Mouse (Mus musculus) olfactory bulb, adult 2 months (tissue): ENCODE measurements at regions not wholly inside any gene's neighbourhood (a gene's known extent, or its start where the extent isn't known, plus 50 kb on each side); places are given as distances from the start of the nearest gene placed in this dataset.

Source experiments
- H3K27ac ChIP-seq: fragments of 200-500 bp; 2 replicates; pipeline ENCODE4 v1.5.1; 2012; ENCODE audit warnings: low read depth, low read length; ENCODE audit not compliant: insufficient read depth
- H3K4me1 ChIP-seq: fragments of 200-500 bp; 2 replicates; pipeline ENCODE4 v1.6.1; 2012; ENCODE audit warnings: low read length; ENCODE audit not compliant: control insufficient read depth, insufficient read depth
- H3K4me3 ChIP-seq: fragments of 200-500 bp; 2 replicates; pipeline ENCODE4 v1.5.1; 2012; ENCODE audit warnings: mild to moderate bottlenecking, low read depth, low read length, moderate library complexity; ENCODE audit not compliant: insufficient read depth
- CTCF ChIP-seq: fragments of 200-500 bp; IDR thresholded peaks from 2 replicates; pipeline ENCODE4 v1.5.1; 2012; ENCODE audit warnings: low read depth, mild to moderate bottlenecking, low read length, moderate library complexity; ENCODE audit not compliant: insufficient read depth
- POLR2A ChIP-seq: fragments of 200-500 bp; IDR thresholded peaks from 2 replicates; pipeline ENCODE4 v1.6.1; 2012; ENCODE audit warnings: mild to moderate bottlenecking, low read depth, low read length, moderate library complexity; ENCODE audit not compliant: insufficient read depth
- WGBS: fragments of 180-500 bp; shearing (Covaris S2); methylation state at CpG from one replicate; pipeline ENCODE4 v1.1.7; 2018; 5-methylcytosine and 5-hydroxymethylcytosine counted together

DNA sequence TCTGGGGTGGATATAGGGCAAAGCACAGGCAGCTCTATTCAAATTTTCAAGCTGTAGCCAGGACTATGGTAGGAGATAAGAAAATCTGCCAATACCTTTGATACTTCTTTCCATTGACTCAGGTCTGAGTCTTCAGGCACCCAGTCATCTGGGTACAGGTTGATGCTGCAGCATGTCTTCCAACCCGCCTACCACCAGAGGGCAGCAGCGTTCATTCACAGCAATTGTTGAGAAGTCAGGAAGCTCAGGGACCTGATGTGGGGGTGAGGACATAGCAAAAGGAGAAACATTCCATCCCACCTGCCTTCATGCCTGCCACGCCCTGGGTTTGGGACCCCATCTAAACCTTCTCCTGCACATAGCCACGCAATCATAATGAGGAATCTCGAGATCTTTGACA is 118.2 kb upstream of the Gm21876 start:
- H3K27ac ChIP-seq: no peak overlapping the region
- WGBS: 12% methylated on average over 5 of the region's 5 CpGs
- no peaks in the 10 kb centered on the region for H3K4me1 ChIP-seq
- H3K4me3 ChIP-seq: no peak overlapping the region
- TF ChIP-seq POLR2A (no peak), CTCF (peak; percentile 26; the same call in 1 of the 2 replicates)

DNA sequence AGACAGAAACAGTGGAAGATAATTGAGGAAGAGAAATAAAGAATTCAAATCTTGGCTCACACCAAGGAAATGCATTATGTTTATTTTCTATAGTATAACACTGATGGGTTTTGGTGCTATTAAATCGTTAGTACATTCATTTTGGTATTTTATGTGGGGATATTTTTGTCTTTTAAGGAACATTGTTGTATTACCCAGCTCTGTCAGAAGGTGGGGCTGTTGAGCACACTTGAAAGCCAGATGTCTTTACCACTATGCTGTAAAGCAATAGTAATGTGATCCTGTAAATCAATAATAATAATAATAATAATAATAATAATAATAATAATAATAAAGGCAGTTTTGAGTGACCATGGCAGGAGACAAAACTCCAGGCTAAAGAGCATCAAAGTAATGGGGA is 120.0 kb upstream of the Gm21876 start:
- Histone ChIP-seq H3K4me3 (no peak overlapping the region), H3K27ac (no peak overlapping the region), H3K4me1 (no peaks in the 10 kb centered on the region)
- WGBS: 29% methylated on average over 1 of the region's 1 CpGs
- TF ChIP-seq CTCF (no peak), POLR2A (no peak)

DNA sequence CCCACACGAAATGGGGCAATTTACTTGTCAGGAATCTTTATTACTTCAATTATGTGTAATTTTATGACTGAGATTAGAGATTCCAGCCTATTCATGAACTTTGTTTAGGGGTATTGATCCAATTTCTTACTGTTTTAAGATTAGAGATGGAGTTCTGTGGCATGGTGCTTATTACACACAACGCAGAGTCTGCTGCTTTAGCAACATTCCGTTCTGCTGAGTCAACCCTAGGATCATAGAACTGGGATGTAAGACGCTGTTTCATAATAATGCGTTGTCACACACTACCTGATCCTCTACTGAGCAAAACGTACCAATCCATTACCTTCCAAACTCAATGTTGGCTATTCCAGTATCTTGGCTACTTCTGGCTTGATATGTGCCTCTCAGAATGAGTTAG is 121.9 kb upstream of the Gm21876 start:
- 62% methylated on average over 6 of the region's 6 CpGs for WGBS
- TF ChIP-seq POLR2A: no peak
- TF ChIP-seq CTCF: no peak
- H3K4me1 ChIP-seq: no peaks in the 10 kb centered on the region
- H3K27ac ChIP-seq: no peak overlapping the region
- H3K4me3 ChIP-seq: no peak overlapping the region

DNA sequence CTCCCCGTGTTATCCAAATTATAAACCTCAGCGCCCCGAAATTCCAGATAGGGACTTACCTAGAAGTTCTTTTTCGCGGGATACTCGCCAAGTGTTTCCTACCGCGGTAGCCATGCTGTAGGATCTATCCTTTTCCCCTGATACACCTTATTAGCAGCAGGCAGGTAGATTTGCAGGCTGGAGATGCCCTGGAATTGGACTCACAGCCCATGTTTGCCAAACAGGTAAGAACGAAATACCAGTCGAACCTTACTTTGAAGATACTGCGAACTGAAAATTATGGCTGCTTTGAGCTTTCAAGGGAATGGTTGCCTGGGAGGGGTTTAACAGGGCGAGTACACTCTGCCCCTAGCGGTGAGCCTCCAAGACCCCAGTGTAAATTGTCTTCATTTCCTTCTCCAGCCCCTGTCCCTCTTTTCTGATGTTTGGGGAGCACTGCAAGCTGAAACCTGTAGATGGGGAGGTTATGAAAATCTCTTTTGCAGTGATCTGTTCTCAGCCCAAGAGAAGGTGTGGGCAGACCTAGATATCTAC is 149.8 kb upstream of the Agtr2 start:
- Histone ChIP-seq H3K4me3 (peak overlapping the region; percentile 32), H3K4me1 (no peaks in the 10 kb centered on the region), H3K27ac (no peak overlapping the region)
- TF ChIP-seq CTCF (no peak), POLR2A (no peak)
- WGBS: 30% methylated on average over 13 of the region's 13 CpGs

DNA sequence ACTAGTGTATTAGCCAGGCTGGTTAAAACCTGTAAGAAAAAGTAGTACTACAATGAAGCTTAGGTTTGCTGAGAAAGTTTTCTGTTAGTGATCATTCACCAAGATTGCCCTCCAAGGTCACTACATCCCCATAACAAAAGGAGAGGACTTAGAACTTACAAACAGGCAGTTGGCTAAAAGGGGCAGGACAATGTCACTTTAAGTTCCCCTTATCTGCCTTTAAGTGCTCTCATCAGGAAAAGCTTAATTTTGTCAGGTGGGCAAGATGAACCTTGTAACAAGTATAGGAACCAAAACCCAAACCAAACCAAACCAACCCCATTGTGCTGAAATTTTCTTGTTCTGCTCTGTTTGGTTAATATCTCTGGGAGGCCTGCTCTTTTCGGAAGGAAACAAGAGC is 139.9 kb upstream of the Agtr2 start:
- no peak overlapping the region for H3K27ac ChIP-seq
- WGBS: 78% methylated on average over 1 of the region's 1 CpGs
- no peaks in the 10 kb centered on the region for H3K4me1 ChIP-seq
- no peak for TF ChIP-seq CTCF
- no peak for TF ChIP-seq POLR2A
- no peak overlapping the region for H3K4me3 ChIP-seq

DNA sequence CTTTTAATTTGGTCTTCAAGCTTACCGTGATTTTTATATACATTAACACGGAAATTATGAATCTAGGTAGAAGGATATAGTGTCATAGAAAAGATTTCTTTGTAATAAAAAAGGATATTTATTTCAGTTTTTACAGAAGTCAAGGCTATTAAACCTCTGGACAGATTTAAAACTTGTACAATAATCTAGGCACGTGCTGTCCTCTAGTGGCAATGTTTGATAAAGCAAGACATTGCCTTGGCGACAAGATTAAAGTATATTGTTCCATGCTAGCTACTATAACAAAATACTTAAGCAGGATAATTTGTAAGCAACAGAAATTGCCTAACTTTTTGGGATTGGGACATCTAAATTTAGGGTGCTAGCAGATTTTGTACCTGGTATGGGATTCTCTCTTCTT is 133.8 kb upstream of the Agtr2 start:
- 28% methylated on average over 4 of the region's 4 CpGs for WGBS
- TF ChIP-seq POLR2A (no peak), CTCF (no peak)
- Histone ChIP-seq H3K4me3 (no peak overlapping the region), H3K27ac (no peak overlapping the region), H3K4me1 (no peaks in the 10 kb centered on the region)

DNA sequence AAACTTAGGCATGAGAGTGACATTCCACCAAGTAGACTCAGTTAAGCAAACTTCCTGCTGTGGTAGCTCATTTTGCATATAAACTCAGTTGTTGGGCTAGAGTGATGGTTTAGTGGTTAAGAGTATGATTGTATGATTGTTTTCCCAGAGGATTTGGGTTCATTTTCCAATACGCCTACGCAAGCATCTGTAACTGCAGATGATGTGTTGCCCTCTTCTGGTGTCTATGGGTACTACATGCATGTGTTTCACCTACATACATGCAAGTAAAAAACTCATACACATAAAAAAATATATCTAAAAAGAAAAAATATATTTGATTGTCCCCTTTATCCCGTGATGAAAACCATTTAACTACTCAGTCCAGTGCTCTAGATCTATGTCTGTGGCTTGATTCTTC is 132.0 kb upstream of the Agtr2 start:
- no peak overlapping the region for H3K4me3 ChIP-seq
- 37% methylated on average over 3 of the region's 3 CpGs for WGBS
- H3K4me1 ChIP-seq: no peaks in the 10 kb centered on the region
- TF ChIP-seq POLR2A (no peak), CTCF (no peak)
- no peak overlapping the region for H3K27ac ChIP-seq

DNA sequence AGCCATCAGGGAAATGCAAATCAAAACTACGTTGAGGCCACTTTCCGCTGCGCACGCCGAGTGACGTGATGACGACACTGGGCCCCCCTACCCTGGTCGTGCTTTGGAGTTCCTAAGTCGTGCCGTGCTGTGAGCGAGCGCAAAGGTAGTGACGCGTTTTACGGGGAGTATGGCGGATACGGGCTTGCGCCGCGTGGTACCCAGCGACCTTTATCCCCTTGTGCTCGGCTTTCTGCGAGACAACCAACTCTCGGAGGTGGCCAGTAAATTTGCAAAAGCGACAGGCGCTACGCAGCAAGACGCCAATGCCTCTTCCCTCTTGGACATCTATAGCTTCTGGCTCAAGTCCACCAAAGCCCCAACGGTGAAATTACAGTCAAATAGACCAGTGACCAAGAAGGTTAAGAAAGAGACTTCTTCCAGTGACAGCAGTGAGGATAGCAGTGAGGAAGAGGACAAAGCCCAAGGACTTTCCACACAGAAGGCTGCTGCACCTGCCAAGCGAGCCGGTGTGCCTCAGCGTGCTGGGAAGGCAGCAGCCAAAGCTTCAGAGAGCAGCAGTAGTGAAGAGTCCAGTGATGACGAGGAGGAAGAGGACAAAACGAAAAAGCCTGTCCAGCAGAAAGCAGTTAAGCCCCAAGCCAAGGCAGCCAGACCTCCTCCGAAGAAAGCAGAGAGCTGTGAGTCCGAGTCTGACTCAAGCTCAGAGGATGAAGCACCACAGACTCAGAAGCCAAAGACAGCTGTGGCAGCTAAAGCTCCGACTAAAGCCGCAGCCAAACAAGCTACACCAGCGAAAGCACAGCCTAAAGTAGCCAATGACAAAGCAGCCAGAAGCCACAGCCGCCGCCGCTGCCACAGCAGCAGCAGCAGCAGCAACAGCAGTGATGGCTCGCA is 123.3 kb upstream of the Agtr2 start:
- Histone ChIP-seq H3K4me1 (peaks cover 2% of the 10 kb centered on the region; the same call in 1 of the 2 replicates), H3K4me3 (peak overlapping the region; percentile 51), H3K27ac (peak overlapping the region; percentile 85)
- 18% methylated on average over 43 of the region's 43 CpGs for WGBS
- TF ChIP-seq CTCF: no peak
- no peak for TF ChIP-seq POLR2A

DNA sequence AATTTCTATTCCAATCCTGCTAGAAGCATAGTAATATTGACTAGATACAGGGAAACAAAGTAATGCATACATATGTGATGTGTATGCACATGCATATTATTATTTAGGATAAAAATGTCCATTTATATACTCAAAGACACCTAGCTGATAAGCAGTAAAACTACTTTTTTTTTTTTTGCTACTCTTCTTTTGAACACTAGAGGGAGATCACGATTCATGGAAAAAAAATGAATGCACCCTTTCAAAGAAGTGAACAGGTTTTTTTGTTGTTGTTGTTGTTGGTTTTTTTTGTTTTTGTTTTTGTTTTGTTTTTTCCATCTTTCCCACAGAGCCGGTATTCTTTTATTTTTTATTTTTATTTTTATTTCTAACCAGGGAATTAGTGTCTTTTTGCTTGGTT is 99.1 kb upstream of the Agtr2 start:
- 8% methylated on average over 2 of the region's 2 CpGs for WGBS
- Histone ChIP-seq H3K4me3 (no peak overlapping the region), H3K4me1 (no peaks in the 10 kb centered on the region), H3K27ac (no peak overlapping the region)
- TF ChIP-seq POLR2A (no peak), CTCF (no peak)
